Mouse (Mus musculus) E14TG2a.4 (cell line): ENCODE results near the gene Fam83b.

Experiments
- H3K27me3 ChIP-seq: 2 replicates; pipeline ENCODE4 v1.6.1; 2014; ENCODE audit warnings: low read length, control low read depth; ENCODE audit not compliant: insufficient read depth
- H3K36me3 ChIP-seq: 2 replicates; pipeline ENCODE4 v1.6.1; 2014; ENCODE audit warnings: low read length, control low read depth; ENCODE audit not compliant: insufficient read depth
- H3K4me1 ChIP-seq: replicated peaks from 2 replicates; pipeline ENCODE4 v1.6.1; 2014; ENCODE audit warnings: low read depth, low read length, control low read depth
- H3K4me3 ChIP-seq: replicated peaks from 2 replicates; pipeline ENCODE4 v1.5.1; 2014; ENCODE audit warnings: mild to moderate bottlenecking, low read length
- H3K9me3 ChIP-seq: 2 replicates; pipeline ENCODE4 v1.6.1; 2014; ENCODE audit warnings: low read length, control low read depth
- CTCF ChIP-seq: conservative IDR thresholded peaks from 2 replicates; pipeline ENCODE4 v1.5.1; 2014; ENCODE audit warnings: low read length
- NANOG ChIP-seq: IDR thresholded peaks from 2 replicates; pipeline ENCODE4 v1.6.1; 2014; ENCODE audit warnings: borderline replicate concordance, low read length, mixed read lengths
- POU5F1 ChIP-seq: IDR thresholded peaks from 2 replicates; pipeline ENCODE4 v1.6.1; 2014; ENCODE audit warnings: low read length, borderline replicate concordance

Gene Fam83b

GRCm38 (mm10) chr9:76489737-76490136 lies 77.2 kb downstream of the Fam83b start:
- Histone ChIP-seq H3K4me1 (0 out of 2 replicates have a peak, but pooled peaks cover 5% of the 10 kb centered on the region), H3K4me3 (no peak overlapping the region), H3K36me3 (no peaks in the 10 kb centered on the region), H3K27me3 (peaks cover 10% of the 10 kb centered on the region; the same call in 1 of the 2 replicates), H3K9me3 (no peaks in the 10 kb centered on the region)
- TF ChIP-seq POU5F1 (no peak), NANOG (no peak), CTCF (no peak)

GRCm38 (mm10) chr9:76480088-76480487 lies 86.8 kb downstream of the Fam83b start:
- H3K4me3 ChIP-seq = no peak overlapping the region
- TF ChIP-seq CTCF = no peak
- no peak for TF ChIP-seq NANOG
- no peak for TF ChIP-seq POU5F1
- H3K36me3 ChIP-seq = no peaks in the 10 kb centered on the region
- H3K27me3 ChIP-seq = no peaks in the 10 kb centered on the region
- H3K9me3 ChIP-seq = no peaks in the 10 kb centered on the region
- H3K4me1 ChIP-seq = no peaks in the 10 kb centered on the region

- TF ChIP-seq CTCF = no peak
- TF ChIP-seq NANOG = no peak
- TF ChIP-seq POU5F1 = no peak
- H3K4me1 ChIP-seq = no peaks in the 10 kb centered on the region
- no peak overlapping the region for H3K4me3 ChIP-seq
- H3K27me3 ChIP-seq = no peaks in the 10 kb centered on the region
- H3K9me3 ChIP-seq = no peaks in the 10 kb centered on the region
- no peaks in the 10 kb centered on the region for H3K36me3 ChIP-seq
These were observed 97.4 kb downstream of the Fam83b start for GRCm38 (mm10) chr9:76469500-76469899.

GRCm38 (mm10) chr9:76461547-76461946 lies 105.4 kb downstream of the Fam83b start:
- Histone ChIP-seq H3K9me3 (no peaks in the 10 kb centered on the region), H3K27me3 (no peaks in the 10 kb centered on the region), H3K4me3 (no peak overlapping the region), H3K36me3 (no peaks in the 10 kb centered on the region), H3K4me1 (no peaks in the 10 kb centered on the region)
- TF ChIP-seq NANOG (no peak), CTCF (no peak), POU5F1 (no peak)

GRCm38 (mm10) chr9:76455703-76456102 lies 111.2 kb downstream of the Fam83b start:
- H3K9me3 ChIP-seq = no peaks in the 10 kb centered on the region
- H3K4me1 ChIP-seq = peaks cover 10% of the 10 kb centered on the region
- TF ChIP-seq POU5F1 (no peak), CTCF (no peak), NANOG (no peak)
- no peaks in the 10 kb centered on the region for H3K36me3 ChIP-seq
- no peak overlapping the region for H3K4me3 ChIP-seq
- H3K27me3 ChIP-seq = no peaks in the 10 kb centered on the region
